Mouse (Mus musculus): ENCODE measurements at regions not wholly inside any gene's neighbourhood (a gene's known extent, or its start where the extent isn't known, plus 50 kb on each side); places are given as distances from the start of the nearest gene placed in this dataset.

GRCm38 (mm10) chr3:60898720-60899119 lies 103.9 kb upstream of the P2ry1 start:
- no peaks in the 10 kb centered on the region for H3K27me3 ChIP-seq (replicated peaks; ENCODE audit: control insufficient read depth, insufficient read depth, low read length)
- DNase-seq, result no peak
- no peaks in the 10 kb centered on the region for H3K36me3 ChIP-seq (ENCODE audit: control insufficient read depth, insufficient read depth, low read length)
- no peak for TF ChIP-seq POLR2A (IDR thresholded peaks at IDR 0.05; ENCODE audit: low read depth, low read length)
- TF ChIP-seq CTCF (conservative IDR thresholded peaks at IDR 0.05; ENCODE audit: insufficient read depth, insufficient read length, low read depth, low read length), result no peak
- H3K27ac ChIP-seq (ENCODE audit: insufficient read depth, low read depth, low read length), result no peak overlapping the region
- 40% methylated on average over 1 of the region's 1 CpGs for WGBS
- H3K4me1 ChIP-seq (ENCODE audit: control insufficient read depth, insufficient read depth, low read length), result no peaks in the 10 kb centered on the region
- no peak overlapping the region for H3K4me3 ChIP-seq (ENCODE audit: insufficient read depth, low read depth, low read length)

DNA sequence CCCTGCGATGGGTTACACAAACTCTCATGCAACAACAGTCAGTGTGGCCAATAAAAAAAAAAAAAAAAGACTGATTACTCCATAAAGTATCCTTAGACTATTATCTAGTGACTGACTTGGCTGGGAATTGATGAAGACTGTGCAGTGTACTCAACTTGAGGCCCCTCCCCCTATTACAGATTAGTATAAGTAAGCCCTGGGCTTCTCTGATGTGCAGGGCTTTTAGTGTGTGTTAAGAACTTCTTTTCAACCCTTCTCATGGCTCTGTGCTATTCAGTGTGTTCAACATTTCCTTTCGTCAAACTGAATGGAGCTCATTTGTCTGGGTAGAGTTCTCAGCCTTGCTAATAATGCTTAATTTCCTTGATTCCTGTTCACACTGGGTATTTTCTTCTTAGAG lies 101.0 kb upstream of the P2ry1 start:
- WGBS, result 89% methylated on average over 2 of the region's 2 CpGs

GRCm38 (mm10) chr3:60916411-60916810 lies 86.2 kb upstream of the P2ry1 start:
- Histone ChIP-seq H3K27me3 (replicated peaks; ENCODE audit: control insufficient read depth, insufficient read depth, low read length) (no peaks in the 10 kb centered on the region), H3K27ac (ENCODE audit: insufficient read depth, low read depth, low read length) (no peak overlapping the region), H3K4me1 (ENCODE audit: control insufficient read depth, insufficient read depth, low read length) (no peaks in the 10 kb centered on the region), H3K36me3 (ENCODE audit: control insufficient read depth, insufficient read depth, low read length) (no peaks in the 10 kb centered on the region), H3K4me3 (ENCODE audit: insufficient read depth, low read depth, low read length) (no peak overlapping the region)
- no peak for TF ChIP-seq POLR2A (IDR thresholded peaks at IDR 0.05; ENCODE audit: low read depth, low read length)
- no peak for TF ChIP-seq CTCF (conservative IDR thresholded peaks at IDR 0.05; ENCODE audit: insufficient read depth, insufficient read length, low read depth, low read length)
- no peak for DNase-seq
- WGBS, result 41% methylated on average over 1 of the region's 1 CpGs

More for the DNA sequence above, 101.0 kb upstream of the P2ry1 start:
- TF ChIP-seq POLR2A (IDR thresholded peaks at IDR 0.05; ENCODE audit: low read depth, low read length), result no peak
- no peak for TF ChIP-seq CTCF (conservative IDR thresholded peaks at IDR 0.05; ENCODE audit: insufficient read depth, insufficient read length, low read depth, low read length)
- no peaks in the 10 kb centered on the region for H3K36me3 ChIP-seq (ENCODE audit: control insufficient read depth, insufficient read depth, low read length)
- DNase-seq, result no peak
- no peak overlapping the region for H3K27ac ChIP-seq (ENCODE audit: insufficient read depth, low read depth, low read length)
- H3K4me1 ChIP-seq (ENCODE audit: control insufficient read depth, insufficient read depth, low read length), result no peaks in the 10 kb centered on the region
- no peak overlapping the region for H3K4me3 ChIP-seq (ENCODE audit: insufficient read depth, low read depth, low read length)
- no peaks in the 10 kb centered on the region for H3K27me3 ChIP-seq (replicated peaks; ENCODE audit: control insufficient read depth, insufficient read depth, low read length)

DNA sequence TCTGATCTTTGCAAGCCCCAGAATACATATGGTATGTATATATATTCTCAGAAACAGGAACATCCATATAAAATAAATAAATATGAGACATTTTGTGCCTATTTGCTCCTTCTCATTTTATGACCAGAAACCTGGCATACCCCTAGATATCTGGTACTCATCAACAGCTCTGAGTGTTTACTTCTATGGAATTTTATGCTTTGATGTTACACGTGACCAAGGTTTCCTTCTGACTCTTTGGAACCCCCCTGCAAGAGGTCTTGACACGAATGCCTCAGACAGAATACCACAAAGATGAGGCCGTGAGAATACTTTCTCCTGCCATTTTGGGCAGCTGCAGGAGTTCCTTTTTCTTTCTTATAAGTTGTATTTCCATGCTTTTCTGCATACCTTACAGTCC lies 85.3 kb upstream of the P2ry1 start:
- WGBS, result 84% methylated on average over 3 of the region's 3 CpGs
- H3K4me3 ChIP-seq (ENCODE audit: insufficient read depth, low read depth, low read length), result no peak overlapping the region
- H3K27ac ChIP-seq (ENCODE audit: insufficient read depth, low read depth, low read length), result no peak overlapping the region
- TF ChIP-seq POLR2A (IDR thresholded peaks at IDR 0.05; ENCODE audit: low read depth, low read length) (no peak), CTCF (conservative IDR thresholded peaks at IDR 0.05; ENCODE audit: insufficient read depth, insufficient read length, low read depth, low read length) (no peak)
- H3K36me3 ChIP-seq (ENCODE audit: control insufficient read depth, insufficient read depth, low read length), result no peaks in the 10 kb centered on the region
- H3K4me1 ChIP-seq (ENCODE audit: control insufficient read depth, insufficient read depth, low read length), result no peaks in the 10 kb centered on the region
- H3K27me3 ChIP-seq (replicated peaks; ENCODE audit: control insufficient read depth, insufficient read depth, low read length), result no peaks in the 10 kb centered on the region
- no peak for DNase-seq

- H3K36me3 ChIP-seq (ENCODE audit: control insufficient read depth, insufficient read depth, low read length), result no peaks in the 10 kb centered on the region
- H3K4me1 ChIP-seq (ENCODE audit: control insufficient read depth, insufficient read depth, low read length), result no peaks in the 10 kb centered on the region
- no peak overlapping the region for H3K27ac ChIP-seq (ENCODE audit: insufficient read depth, low read depth, low read length)
- no peak for DNase-seq
- no peak overlapping the region for H3K4me3 ChIP-seq (ENCODE audit: insufficient read depth, low read depth, low read length)
- 93% methylated on average over 9 of the region's 9 CpGs for WGBS
- H3K27me3 ChIP-seq (replicated peaks; ENCODE audit: control insufficient read depth, insufficient read depth, low read length), result no peaks in the 10 kb centered on the region
- TF ChIP-seq POLR2A (IDR thresholded peaks at IDR 0.05; ENCODE audit: low read depth, low read length) (no peak), CTCF (conservative IDR thresholded peaks at IDR 0.05; ENCODE audit: insufficient read depth, insufficient read length, low read depth, low read length) (no peak)
Observed at GRCm38 (mm10) chr3:60926024-60926547, 76.5 kb upstream of the P2ry1 start.

- Histone ChIP-seq H3K27me3 (replicated peaks; ENCODE audit: control insufficient read depth, insufficient read depth, low read length) (no peaks in the 10 kb centered on the region), H3K36me3 (ENCODE audit: control insufficient read depth, insufficient read depth, low read length) (no peaks in the 10 kb centered on the region), H3K27ac (ENCODE audit: insufficient read depth, low read depth, low read length) (no peak overlapping the region), H3K4me3 (ENCODE audit: insufficient read depth, low read depth, low read length) (no peak overlapping the region), H3K4me1 (ENCODE audit: control insufficient read depth, insufficient read depth, low read length) (no peaks in the 10 kb centered on the region)
- 69% methylated on average over 4 of the region's 4 CpGs for WGBS
- DNase-seq, result peak; percentile 0
- TF ChIP-seq POLR2A (IDR thresholded peaks at IDR 0.05; ENCODE audit: low read depth, low read length) (no peak), CTCF (conservative IDR thresholded peaks at IDR 0.05; ENCODE audit: insufficient read depth, insufficient read length, low read depth, low read length) (no peak)
Observed at GRCm38 (mm10) chr3:60928910-60929309, 73.7 kb upstream of the P2ry1 start.

- 91% methylated on average over 1 of the region's 1 CpGs for WGBS
- H3K27ac ChIP-seq (ENCODE audit: insufficient read depth, low read depth, low read length), result no peak overlapping the region
Observed at GRCm38 (mm10) chr3:60934492-60934891, 68.1 kb upstream of the P2ry1 start.

More at GRCm38 (mm10) chr3:60934492-60934891, 68.1 kb upstream of the P2ry1 start:
- TF ChIP-seq POLR2A (IDR thresholded peaks at IDR 0.05; ENCODE audit: low read depth, low read length), result no peak
- TF ChIP-seq CTCF (conservative IDR thresholded peaks at IDR 0.05; ENCODE audit: insufficient read depth, insufficient read length, low read depth, low read length), result no peak
- no peaks in the 10 kb centered on the region for H3K27me3 ChIP-seq (replicated peaks; ENCODE audit: control insufficient read depth, insufficient read depth, low read length)
- no peaks in the 10 kb centered on the region for H3K4me1 ChIP-seq (ENCODE audit: control insufficient read depth, insufficient read depth, low read length)
- no peak for DNase-seq
- H3K36me3 ChIP-seq (ENCODE audit: control insufficient read depth, insufficient read depth, low read length), result no peaks in the 10 kb centered on the region
- no peak overlapping the region for H3K4me3 ChIP-seq (ENCODE audit: insufficient read depth, low read depth, low read length)

Measured in kidney, adult 2 months (tissue).